Mouse (Mus musculus) adrenal gland, postnatal 0 days (tissue): ENCODE measurements around the gene Tiprl. TPM values are rescaled to one million over a fixed set of nuclear protein-coding genes. Genes with fewer than 3 reads are reported as not detected.

Source experiments
- polyA plus RNA-seq: library from polyadenylated mRNA; unstranded; fragments of >200 nt; fragmentation: Nextera tagmentation; extraction: Ambion mirVana; gene quantifications from 2 replicates; pipeline ENCODE4 v1.2.1, GENCODE M21; 2015

Gene Tiprl
- polyA plus RNA-seq, result 86.3 and 112 TPM in 2 replicates

DNA sequence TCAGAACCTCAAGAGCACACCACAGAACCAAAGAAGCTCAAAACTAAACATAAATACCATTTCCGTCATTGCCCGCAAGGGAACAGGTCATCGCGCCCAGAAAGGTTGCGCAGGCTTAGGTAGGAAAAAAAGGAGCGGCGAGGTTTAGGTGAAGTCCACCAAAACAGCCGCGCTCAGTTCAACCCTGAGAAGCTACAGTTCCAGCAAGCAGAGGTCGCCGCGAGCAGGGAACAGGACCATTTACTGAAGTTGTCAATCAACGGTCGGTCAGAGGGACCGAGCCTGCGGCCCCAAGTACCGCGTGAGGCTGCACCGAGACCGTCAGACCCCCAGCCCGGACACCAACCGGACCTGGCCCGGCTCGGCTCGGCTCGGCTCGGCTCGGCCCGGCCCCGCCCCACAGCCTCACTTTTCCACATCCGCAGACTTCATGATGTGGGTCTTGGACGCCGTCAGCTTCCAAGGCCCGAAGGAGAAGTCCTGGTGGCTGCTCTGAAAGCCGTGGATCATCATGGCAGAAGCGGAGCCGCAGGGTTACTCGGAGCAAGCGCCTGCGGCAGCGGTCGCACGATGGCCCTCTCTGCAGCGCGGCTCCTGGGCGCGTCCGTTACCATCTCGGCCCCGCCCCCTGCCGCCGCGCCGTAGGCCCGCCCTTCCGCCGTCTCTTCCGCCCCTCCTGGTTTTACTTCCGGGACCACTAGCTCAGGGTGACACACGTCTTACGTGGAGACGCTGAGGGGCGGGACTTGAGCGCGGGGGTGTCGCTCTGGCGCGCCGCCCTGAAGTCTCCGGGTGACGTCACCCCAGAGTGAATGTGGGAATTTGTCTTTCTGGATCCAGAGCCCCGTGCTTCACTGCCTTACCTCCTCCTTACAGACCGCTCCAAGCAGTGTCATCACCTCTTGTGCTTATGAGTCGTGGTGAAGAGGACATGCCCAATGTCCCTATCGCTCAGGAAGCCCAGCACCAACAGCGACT, at the start of gene Tiprl:
Gene Tiprl (minus strand): TSS at position 676 of the 978 bp plus-strand sequence.

GRCm38 (mm10) chr1:165193880-165194661, 42.7 kb downstream of the Tiprl start, which contains the start of gene Sft2d2:
Sft2d2 (minus strand) TSS chr1:165194438.

Other genes starting within 250 kb of the Tiprl start
- 0.11 TPM in 1 of 2 replicates, not detected in the other for gene Tbx19, start 76.2 kb downstream of the Tiprl start, polyA plus RNA-seq
- gene Sft2d2, start 42.6 kb downstream of the Tiprl start, polyA plus RNA-seq, result 8.2 and 11.9 TPM in 2 replicates
- gene Gpr161, start 58.8 kb upstream of the Tiprl start, polyA plus RNA-seq, result 0.39 and 0.54 TPM in 2 replicates
- gene Dcaf6, start 223.5 kb upstream of the Tiprl start, polyA plus RNA-seq, result 12.7 and 14.0 TPM in 2 replicates
- 277 and 288 TPM in 2 replicates for gene Mpc2, start 223.6 kb upstream of the Tiprl start, polyA plus RNA-seq
- 0.03 TPM in 1 of 2 replicates, not detected in the other for gene Adcy10, start 248.2 kb upstream of the Tiprl start, polyA plus RNA-seq